Mouse (Mus musculus) CD4-positive, CD25-positive, alpha-beta regulatory T cell, adult 4 months (primary cell): ENCODE measurements at regions not wholly inside any gene's neighbourhood (a gene's known extent, or its start where the extent isn't known, plus 50 kb on each side); places are given as distances from the start of the nearest gene placed in this dataset.

Source experiments
- ATAC-seq: one replicate; pipeline ENCODE4 v1.8.0; 2017

DNA sequence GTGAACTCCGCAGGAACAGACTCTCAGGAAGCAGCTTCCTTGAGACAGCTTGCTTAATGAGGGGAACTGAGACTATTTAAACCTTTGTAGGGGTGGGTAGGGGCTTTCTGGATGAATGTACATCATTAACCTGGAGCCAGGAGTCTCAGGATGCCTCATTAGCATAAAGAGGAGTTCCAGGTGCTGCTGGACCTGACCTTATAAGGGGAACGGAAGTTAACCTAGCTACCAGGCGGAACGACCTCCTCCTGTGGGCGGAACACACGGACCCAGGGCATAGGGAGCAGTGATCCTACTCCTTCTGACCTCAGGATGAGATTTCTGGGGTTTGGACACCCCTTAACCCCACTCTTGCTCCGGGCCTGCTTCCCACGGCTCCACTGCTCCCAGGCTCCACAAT, 417.6 kb upstream of the Smim15 start:
- no peak for ATAC-seq

DNA sequence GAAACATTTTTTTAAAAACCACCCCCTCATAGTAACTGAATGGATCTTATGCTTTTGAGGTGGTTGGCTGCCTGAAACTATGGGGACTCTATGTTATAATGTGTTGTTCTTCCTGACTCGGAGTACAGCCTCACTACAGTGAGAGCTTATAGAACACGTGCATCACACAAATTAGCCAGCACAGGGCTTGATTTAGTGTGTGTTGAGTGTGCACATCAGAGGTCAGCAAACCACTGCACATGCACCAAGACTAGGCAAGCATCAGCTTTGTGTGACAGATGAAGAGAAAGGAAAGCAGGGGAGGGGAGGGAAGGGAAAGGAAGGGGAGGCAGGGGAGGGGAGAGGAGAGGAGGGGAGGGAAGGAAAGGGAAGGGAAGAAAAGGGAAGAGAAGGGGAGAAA, 422.9 kb upstream of the Smim15 start:
- ATAC-seq: no peak

DNA sequence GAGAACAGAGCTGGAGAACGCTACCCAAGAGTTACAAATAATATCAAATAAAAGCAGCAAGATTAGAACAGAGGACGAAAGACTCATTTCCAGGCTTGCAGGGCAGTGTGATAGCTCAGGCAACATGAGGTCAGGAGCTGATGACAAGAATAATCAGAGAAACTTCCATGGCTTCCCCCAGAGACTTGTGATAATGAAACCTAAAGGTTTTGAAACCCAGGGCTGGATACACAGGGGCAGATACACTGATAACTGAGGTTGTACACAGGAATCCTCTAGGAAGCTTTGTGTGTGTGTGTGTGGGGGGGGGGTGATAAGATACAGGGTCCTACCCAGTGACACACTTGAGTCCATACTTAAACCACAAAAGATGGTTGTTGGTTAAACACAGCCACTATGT, 423.4 kb upstream of the Smim15 start:
- ATAC-seq: no peak

DNA sequence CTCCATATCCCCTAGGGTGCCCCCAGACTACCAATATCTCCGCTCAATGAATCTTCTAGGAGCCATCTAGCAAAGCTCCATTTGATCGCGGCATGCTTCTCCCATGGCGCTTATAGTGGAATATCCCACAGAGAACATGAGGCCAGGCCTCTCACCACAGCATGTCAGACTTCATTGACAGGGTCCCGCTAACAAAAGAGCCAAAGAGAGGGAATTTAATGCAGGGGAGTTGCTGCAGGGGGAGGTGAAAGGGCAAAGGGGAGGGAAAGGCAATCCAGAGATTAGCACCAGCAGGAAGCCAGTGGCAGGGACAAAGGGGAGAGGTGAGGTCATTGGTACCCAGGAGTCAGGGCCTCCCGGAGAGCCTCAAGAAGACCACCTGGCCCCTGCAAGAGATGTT, 424.0 kb upstream of the Smim15 start:
- ATAC-seq: no peak

DNA sequence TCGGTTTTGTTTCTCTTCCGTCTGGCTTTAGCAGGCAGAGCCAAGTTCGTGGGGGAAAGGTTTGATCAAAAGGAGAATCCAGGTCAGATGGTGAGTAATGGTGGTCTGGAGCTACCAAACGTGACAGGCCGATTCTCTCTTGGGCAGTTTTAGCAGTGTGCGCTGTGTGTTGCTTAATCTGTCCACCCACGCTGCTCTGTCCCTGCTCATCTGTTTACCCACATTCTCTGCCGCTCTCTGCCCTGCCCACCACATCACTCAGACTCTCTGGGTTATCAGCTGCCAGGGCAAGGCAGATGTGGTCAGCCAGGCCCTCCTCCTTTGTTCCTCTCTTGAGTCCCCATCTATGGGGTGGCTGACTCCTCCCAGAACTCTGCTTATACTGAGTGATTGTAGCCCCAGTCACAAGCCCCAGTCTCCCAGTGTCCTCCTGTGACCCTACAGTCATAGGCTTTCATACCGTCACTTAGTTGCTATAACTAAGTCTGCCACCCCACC, 424.8 kb upstream of the Smim15 start:
- no peak for ATAC-seq

DNA sequence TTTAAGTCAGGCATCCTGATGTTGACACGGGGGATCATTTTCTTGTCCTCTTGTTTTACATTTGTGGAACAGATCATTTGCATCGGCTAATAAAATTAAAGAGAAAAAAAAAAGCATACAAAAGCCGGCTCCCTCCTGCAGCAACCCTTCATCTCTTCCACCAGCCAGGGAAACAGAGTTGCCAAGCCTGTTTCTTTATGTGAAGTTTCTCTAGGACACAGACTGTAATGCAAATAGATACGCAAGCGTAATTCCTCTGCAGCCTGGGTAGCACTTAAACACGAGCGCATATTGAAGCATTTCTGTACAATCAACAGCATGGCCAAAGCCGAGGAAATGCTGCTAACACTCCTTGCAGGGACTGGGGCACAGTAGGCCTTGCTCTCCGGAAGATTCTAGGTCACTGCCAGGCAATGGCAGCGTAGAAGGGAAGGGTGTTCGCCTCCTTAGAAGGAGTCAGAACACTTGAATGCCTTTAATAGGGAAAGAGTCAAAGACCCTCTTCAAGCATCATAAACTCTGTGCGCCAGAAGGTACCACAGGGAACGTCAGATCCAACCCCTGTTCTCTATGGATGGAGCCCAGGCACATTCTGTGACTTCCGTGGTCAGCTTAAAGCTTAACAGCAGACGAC, 425.3 kb upstream of the Smim15 start:
- ATAC-seq: no peak

DNA sequence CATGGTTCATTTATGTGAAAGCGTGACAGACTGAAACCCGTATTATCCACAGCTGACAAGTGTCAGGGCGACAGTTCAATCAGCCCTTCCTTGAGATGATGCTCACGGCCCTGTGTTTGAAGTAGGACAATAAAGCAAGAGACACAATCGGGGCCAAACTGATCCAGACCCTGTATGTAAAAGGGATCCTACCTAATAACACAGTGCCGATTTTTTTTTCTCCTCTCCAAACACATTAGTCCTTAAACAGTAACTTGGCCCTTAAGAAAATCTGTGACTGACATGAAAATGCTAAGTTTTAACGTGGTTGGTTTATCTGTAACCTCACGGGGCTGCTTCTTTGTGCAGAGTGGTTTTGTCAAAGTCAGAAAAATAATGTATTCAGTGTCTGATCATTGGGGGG, 425.9 kb upstream of the Smim15 start:
- no peak for ATAC-seq

DNA sequence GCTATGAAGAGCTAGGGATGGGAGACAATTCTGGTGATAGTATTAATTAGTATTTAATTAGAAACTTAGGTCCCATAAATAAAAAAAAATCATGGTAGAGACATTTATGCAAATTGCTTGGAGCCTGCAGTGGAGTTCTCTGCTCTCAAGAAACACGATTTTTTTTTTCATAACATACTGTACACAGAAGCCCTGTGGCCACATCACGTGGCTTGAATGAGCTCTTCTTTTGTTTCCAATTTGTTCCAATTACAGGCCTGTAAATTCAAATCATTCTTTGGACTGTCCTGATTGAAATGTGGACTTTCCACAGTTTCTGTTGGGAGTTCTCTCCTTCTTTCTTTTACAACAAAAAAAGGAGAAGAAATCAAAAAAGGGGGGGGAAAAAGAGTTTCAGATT, 426.7 kb upstream of the Smim15 start:
- no peak for ATAC-seq

DNA sequence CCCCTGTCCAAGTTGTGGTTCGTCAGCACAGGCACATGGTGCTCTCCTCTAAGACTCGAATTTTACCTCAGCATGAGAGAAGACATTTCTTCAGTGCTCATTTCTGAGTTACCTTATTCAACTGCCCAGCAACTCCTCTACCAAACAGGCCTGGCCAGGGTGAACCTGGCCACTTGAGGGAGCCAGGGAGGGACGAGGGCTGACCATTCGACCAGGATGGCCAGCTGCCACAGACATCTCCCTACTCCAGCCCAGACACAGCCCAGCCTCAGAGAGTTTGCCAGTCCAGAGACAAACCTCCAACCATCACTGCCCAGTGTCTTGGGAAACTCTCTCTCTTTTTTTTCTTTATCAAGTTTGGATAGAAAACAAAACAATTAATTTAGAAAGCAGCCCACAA, 427.5 kb upstream of the Smim15 start:
- ATAC-seq: no peak

DNA sequence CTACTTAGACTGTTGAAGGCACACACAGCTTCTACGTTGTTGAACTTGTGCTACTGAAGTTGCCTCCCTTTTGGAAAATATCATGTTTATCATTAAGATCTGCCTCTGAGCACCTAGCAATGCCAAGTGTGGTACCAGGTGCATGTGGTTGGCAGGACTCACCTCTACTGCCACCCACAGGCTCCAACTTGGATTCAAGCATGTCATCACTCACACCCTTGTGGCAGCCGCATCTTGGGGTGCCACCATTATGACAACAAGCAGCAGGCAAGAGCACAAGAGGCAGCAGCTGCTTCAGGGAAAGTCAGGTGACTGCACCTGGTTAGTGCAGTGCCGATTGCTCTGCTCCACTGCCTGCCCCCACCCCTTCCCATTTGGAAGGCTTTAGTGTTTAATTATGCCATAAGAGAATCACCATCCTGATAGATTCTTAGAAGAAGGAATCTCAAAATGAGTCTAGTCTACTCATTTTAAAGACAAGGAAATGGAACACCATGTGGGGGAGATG, 435.2 kb upstream of the Smim15 start:
- no peak for ATAC-seq

DNA sequence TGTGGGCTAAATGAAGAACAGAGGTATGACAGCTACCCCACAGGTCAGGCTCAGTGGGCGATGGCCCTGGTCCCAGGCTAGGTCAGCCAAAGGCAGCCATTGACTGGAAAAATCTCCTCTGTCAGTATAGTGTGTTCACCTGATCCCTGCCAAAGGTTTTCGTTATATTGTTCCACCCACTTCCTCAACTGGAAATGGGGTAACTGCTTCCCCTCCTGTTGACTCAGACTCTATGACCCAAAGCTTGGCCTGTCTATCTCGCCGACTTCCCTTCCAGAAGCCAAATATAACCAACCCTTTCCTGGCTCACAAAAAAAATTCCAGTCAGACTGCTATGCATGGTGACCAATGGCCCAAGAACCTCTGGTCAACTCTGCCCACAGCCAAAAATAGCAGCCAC, 437.0 kb upstream of the Smim15 start:
- no peak for ATAC-seq

DNA sequence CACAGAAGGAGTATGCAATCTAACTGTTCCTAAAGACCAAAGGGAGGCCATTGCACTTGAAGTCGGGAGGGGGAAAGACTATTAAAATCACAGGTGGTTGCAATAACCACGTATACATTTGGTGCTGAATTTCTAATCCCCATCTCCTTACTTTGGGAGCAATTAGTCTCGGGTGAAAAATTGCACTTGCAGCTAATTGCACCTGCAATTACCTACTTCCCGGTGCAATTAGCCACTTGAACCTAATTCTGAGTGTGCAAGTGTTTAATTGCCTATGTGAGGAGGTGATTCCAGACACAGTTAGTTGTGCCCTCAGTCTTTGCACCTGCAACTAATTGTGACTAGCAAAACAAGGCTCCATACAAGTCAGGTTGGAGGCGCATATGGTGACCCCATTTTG, 442.1 kb upstream of the Smim15 start:
- ATAC-seq: no peak

DNA sequence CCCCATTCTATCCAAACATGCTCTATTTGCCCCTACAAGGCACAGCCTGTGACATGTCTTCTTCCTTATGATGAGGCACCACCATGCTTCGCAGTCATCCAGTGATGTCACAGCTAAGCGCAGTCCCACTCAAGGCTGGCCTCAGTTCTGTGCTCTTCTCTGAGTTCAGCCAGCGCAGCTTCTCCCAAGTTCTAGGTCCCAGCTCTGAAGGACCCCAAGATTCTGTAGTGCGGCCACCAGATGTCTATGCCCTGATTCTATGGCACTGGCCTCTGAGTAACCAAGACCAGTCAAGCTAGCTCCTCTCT, 443.2 kb upstream of the Smim15 start:
- ATAC-seq: no peak

DNA sequence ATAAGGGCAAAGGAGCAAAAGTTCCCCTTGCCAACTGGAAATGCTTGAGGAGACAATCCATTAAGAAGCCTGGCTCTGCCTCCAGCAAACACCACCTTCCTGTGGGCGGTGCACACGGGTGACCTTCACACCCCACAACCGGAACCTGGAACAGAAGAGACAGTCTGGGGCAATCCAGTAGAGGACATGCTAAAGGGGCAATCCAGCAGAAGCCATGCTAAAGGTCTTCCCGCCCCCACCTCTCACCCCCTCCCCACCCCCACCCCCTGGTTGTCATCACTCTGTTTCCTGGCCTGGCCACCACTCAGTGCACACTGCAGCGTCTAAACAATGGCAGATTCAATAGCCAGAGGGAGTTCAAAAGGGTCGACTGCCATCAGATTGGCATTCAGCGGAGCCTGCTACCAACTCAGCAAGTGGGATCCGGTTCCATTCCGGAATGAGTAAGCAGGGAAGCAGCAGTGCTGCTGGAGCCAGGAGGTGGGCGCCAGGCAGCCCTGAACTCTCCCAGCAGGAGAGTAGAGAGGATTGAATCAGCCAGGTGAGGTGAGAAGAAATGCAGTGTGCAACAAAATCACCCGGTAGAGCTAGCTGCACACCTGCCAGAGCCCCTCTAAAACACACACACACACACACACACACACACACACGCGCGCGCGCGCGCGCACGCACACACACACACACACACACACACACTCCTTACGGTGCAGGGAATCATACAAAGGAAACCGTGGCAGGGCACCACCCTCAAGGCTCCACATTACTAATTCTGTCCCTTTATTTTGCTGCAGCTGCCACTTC, 443.7 kb upstream of the Smim15 start:
- no peak for ATAC-seq

DNA sequence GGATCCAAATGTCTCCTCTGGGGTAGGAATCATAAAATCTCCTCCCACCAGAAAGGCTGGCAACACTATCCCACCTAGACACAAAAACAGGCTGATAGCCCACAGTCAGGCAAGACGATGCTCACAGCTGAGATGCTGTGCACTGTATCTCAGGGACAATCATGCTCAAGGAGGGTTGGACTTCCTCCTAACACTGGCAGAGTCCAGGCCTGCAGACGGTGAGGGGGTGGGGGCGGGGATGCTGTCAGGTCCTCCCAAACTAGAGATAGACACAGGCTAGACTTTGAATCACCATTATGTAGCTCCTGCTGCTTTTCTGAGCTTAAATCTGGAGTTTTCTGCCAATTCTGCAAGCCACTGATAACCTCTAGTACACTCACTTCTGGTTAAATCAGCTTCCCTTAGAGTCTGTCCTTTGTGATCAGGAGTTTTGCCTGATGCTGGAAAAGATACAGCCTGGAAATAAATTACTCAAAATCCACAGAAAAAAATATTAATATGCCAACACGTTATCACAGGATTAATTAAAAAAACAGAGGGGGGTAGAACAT, 445.1 kb upstream of the Smim15 start:
- ATAC-seq: no peak

DNA sequence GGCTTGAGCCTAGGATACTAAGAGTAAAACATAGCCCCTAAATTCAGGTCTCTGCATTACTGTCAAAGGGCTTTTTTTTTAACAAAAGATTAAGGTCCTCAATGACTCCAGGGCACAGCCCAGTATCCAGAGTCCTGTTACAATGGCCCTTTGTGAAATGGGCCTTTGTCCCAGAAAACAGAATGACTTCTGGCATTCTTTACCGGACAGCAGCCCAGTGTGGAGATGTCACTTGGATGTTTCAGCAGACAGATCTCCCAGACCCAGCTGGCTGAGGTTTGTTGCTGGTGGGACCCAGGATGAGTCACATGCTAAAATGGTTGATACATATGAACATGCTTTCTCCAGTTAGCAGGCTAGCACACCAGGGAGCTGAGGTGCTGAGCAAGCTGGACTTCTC, 445.9 kb upstream of the Smim15 start:
- ATAC-seq: no peak

DNA sequence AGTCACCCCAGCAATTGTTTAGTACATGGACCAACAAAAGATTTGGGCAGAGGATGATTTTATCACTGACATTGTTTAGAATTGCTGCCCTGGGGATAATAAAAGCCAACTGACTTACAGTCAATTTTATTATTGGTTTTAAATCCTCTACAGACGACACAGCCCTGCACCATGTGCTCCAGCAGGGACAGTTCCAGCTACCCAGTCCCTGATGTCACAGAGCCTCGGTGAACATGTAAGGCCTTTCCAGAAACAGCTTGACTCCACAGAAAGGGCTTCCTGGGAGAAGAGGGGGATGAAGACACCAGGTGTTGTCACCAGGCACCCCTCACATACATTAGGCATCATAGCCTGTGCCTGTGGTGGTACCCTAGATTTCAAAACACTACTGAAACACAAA, 447.0 kb upstream of the Smim15 start:
- no peak for ATAC-seq

DNA sequence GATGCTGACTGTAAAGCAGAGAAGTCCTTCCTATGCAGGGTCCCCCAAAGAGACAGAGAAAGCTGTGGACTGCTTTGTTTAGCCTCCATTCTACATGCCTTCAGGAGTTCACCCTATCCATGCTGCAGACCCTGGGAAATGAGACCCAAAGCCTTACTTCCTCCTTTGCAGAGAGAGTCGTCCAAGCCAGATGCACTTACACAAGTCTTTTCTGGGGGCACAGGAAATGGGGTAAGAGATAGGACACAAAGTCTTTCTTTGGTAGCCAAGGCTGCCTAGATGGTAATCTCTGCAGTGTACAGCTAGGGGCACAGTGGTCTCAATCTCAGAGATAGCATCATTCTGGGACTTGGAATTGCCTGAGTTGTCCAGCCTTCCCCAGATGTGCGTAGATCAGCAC, 448.1 kb upstream of the Smim15 start:
- ATAC-seq: no peak

DNA sequence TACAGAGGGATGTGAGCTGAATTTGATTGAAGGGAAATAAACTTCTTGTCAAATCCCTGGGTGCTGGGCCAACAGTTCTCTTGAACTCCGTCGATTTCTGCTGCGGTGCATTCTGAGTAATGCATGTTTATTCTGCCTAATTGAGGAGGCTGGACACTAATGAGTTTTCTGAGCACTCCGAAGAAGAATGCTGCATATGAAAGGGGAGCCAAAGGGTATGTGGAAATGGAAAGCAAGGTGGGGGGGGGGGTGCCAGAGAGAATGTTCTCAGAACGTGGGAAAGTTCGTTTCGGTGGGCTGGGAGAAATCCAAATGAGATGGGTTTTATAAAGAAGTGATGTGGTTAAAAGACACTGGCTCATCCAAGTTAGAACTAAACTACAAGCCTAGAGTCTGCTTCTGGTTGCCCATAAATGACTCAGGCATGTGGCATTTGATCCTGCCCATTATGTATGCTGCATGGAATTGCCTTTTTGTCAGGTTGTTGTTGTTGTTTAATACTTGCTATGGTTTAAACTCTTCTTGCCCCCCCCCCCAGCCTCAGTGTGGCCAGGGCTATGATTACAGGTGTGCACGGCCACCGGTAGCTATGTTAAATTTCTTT, 455.7 kb upstream of the Smim15 start:
- ATAC-seq: no peak

DNA sequence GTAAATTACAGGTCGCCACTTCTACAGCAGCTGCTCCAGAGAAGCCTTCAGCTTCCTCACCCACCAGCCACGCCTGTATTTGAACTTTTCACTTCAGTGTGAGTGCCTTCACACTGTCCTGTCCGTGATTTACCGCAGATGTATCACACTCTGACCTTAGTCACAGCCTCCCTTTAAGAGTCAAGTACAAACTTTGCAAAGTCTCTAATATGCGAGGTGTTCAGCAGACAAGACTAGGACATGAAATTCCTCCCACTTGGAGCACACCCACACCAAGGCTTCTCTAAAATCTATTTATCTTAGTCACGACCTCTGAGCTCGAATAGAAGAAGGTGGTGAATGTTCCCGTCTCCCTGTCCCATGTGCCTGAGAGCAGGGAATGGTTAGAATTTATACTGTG, 456.6 kb upstream of the Smim15 start:
- no peak for ATAC-seq

DNA sequence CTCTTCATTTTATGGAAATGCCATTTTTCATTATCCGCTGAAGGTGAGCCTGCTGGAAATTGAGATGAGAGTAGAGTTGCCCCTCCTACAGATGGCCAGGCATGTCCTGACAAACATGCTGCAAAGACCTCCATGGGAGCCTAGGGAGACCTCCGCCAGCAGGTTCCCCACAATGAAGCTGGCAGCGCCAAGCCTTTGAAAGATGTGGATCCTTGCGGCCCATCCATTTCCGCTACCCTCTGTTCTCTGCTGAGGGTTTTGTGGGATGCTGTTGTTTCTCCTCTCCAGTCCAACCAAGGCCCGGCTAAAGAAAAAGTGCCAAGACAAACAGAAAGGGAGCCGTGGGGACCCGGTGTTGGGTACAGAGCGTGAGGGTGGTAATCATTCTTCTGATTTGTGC, 458.3 kb upstream of the Smim15 start:
- no peak for ATAC-seq

DNA sequence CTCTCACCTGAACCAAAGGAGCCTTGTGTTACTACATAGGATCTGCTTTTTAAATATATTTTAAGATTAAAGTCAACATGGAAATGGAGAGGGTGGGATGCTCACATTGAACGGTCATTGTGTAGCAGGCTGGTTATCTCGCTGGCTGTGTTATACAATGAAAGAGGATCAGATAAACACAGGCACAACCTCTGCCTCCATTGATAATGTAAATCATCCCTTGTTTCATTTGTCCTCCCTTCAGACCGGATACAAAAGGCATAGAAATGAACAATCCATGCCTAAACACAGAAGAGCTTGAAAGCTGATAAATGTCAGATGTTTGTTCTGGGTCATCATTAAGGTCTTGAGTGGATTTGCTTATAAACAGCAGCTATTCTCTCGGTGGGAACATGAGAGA, 458.9 kb upstream of the Smim15 start:
- no peak for ATAC-seq

DNA sequence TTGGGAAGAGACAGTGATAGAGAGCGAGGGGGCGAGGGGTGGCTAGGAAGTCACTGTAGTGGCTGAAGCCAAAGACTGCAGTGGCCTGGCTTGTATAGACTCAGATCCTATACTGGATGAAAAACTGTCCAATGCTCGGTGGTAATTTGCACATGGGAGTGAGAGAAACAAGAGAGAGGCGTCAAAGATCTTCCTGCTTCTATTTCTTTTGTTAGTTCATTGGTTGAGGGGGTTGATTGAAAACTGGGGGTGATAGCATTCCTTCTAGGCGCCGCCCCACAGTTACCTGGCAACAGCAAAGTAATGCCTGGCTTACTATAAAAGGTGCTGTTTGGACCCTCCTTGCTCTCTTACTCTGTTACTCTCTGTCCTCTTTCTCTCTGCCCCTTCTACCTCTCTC, 465.3 kb upstream of the Smim15 start:
- ATAC-seq: no peak

DNA sequence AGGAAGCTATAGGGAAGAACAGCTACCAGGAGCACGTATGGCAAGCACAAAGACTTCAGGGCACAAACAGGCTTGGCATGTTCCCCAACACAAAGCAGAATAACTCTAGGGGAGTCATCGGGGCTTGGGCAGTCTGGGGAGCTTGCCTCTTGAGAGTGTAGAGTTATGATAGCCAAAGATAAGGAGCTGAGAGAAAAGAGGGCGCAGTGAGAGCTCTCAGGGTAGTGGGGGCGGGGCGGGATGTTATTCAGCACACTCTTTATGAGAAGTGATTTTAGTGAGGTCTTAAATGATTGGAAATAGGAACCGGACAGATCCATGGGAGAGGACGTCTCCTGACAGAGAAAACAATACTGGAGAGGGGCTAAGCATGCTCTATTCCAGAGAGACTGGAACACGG, 466.4 kb upstream of the Smim15 start:
- no peak for ATAC-seq
